Mouse (Mus musculus): ENCODE data around the gene Fam98b. TPM values are rescaled to one million over a fixed set of nuclear protein-coding genes. Genes with fewer than 3 reads are reported as not detected.

The Fam98b gene
- polyA plus RNA-seq (2012; rRNA removed): 36.8 and 47.0 TPM in 2 replicates

GRCm38 (mm10) chr2:117249255-117250000 is at the start of gene Fam98b:
Gene Fam98b, plus strand, starts transcription at chr2:117249739.
- peak; percentile 97 for DNase-seq (ENCODE audit: low read depth)
- TF ChIP-seq CTCF (IDR thresholded peaks at IDR 0.05; ENCODE audit: borderline replicate concordance, extremely low read depth, insufficient read depth, insufficient read length) (peak; percentile 65; the same call in 1 of the 2 replicates), POLR2A (IDR thresholded peaks at IDR 0.05; ENCODE audit: borderline replicate concordance, extremely low read depth, insufficient read depth, insufficient read length, poor library complexity, severe bottlenecking) (peak; percentile 59; the same call in 1 of the 2 replicates)

- no peak for TF ChIP-seq POLR2A (IDR thresholded peaks at IDR 0.05; ENCODE audit: borderline replicate concordance, extremely low read depth, insufficient read depth, insufficient read length, poor library complexity, severe bottlenecking)
- TF ChIP-seq CTCF (IDR thresholded peaks at IDR 0.05; ENCODE audit: borderline replicate concordance, extremely low read depth, insufficient read depth, insufficient read length): no peak
- DNase-seq (ENCODE audit: low read depth): peak; percentile 62
Measured at GRCm38 (mm10) chr2:117200869-117201338, 48.6 kb upstream of the Fam98b start.

GRCm38 (mm10) chr2:117203350-117203749 is 46.2 kb upstream of the Fam98b start:
- TF ChIP-seq POLR2A (IDR thresholded peaks at IDR 0.05; ENCODE audit: borderline replicate concordance, extremely low read depth, insufficient read depth, insufficient read length, poor library complexity, severe bottlenecking) (no peak), CTCF (IDR thresholded peaks at IDR 0.05; ENCODE audit: borderline replicate concordance, extremely low read depth, insufficient read depth, insufficient read length) (no peak)

GRCm38 (mm10) chr2:117204534-117204933 is 45.0 kb upstream of the Fam98b start:
- TF ChIP-seq CTCF (IDR thresholded peaks at IDR 0.05; ENCODE audit: borderline replicate concordance, extremely low read depth, insufficient read depth, insufficient read length) (no peak), POLR2A (IDR thresholded peaks at IDR 0.05; ENCODE audit: borderline replicate concordance, extremely low read depth, insufficient read depth, insufficient read length, poor library complexity, severe bottlenecking) (no peak)
- no peak for DNase-seq (ENCODE audit: low read depth)

More at GRCm38 (mm10) chr2:117203350-117203749, 46.2 kb upstream of the Fam98b start:
- DNase-seq (ENCODE audit: low read depth): no peak

- TF ChIP-seq POLR2A (IDR thresholded peaks at IDR 0.05; ENCODE audit: borderline replicate concordance, extremely low read depth, insufficient read depth, insufficient read length, poor library complexity, severe bottlenecking) (no peak), CTCF (IDR thresholded peaks at IDR 0.05; ENCODE audit: borderline replicate concordance, extremely low read depth, insufficient read depth, insufficient read length) (no peak)
- DNase-seq (ENCODE audit: low read depth): no peak
Measured at GRCm38 (mm10) chr2:117205066-117205465, 44.5 kb upstream of the Fam98b start.

- peak; percentile 91 for DNase-seq (ENCODE audit: low read depth)
- TF ChIP-seq POLR2A (IDR thresholded peaks at IDR 0.05; ENCODE audit: borderline replicate concordance, extremely low read depth, insufficient read depth, insufficient read length, poor library complexity, severe bottlenecking) (no peak), CTCF (IDR thresholded peaks at IDR 0.05; ENCODE audit: borderline replicate concordance, extremely low read depth, insufficient read depth, insufficient read length) (no peak)
Measured at GRCm38 (mm10) chr2:117210416-117211085, 39.0 kb upstream of the Fam98b start.

GRCm38 (mm10) chr2:117216152-117216551 is 33.4 kb upstream of the Fam98b start:
- no peak for DNase-seq (ENCODE audit: low read depth)

GRCm38 (mm10) chr2:117217695-117218216 is 31.8 kb upstream of the Fam98b start:
- TF ChIP-seq POLR2A (IDR thresholded peaks at IDR 0.05; ENCODE audit: borderline replicate concordance, extremely low read depth, insufficient read depth, insufficient read length, poor library complexity, severe bottlenecking) (no peak), CTCF (IDR thresholded peaks at IDR 0.05; ENCODE audit: borderline replicate concordance, extremely low read depth, insufficient read depth, insufficient read length) (no peak)
- peak; percentile 34 for DNase-seq (ENCODE audit: low read depth)

More at GRCm38 (mm10) chr2:117216152-117216551, 33.4 kb upstream of the Fam98b start:
- TF ChIP-seq CTCF (IDR thresholded peaks at IDR 0.05; ENCODE audit: borderline replicate concordance, extremely low read depth, insufficient read depth, insufficient read length): peak; percentile 26; the same call in 1 of the 2 replicates
- no peak for TF ChIP-seq POLR2A (IDR thresholded peaks at IDR 0.05; ENCODE audit: borderline replicate concordance, extremely low read depth, insufficient read depth, insufficient read length, poor library complexity, severe bottlenecking)

- DNase-seq (ENCODE audit: low read depth): no peak
- TF ChIP-seq CTCF (IDR thresholded peaks at IDR 0.05; ENCODE audit: borderline replicate concordance, extremely low read depth, insufficient read depth, insufficient read length) (no peak), POLR2A (IDR thresholded peaks at IDR 0.05; ENCODE audit: borderline replicate concordance, extremely low read depth, insufficient read depth, insufficient read length, poor library complexity, severe bottlenecking) (no peak)
Measured at GRCm38 (mm10) chr2:117219536-117219935, 30.0 kb upstream of the Fam98b start.

- no peak for TF ChIP-seq POLR2A (IDR thresholded peaks at IDR 0.05; ENCODE audit: borderline replicate concordance, extremely low read depth, insufficient read depth, insufficient read length, poor library complexity, severe bottlenecking)
- TF ChIP-seq CTCF (IDR thresholded peaks at IDR 0.05; ENCODE audit: borderline replicate concordance, extremely low read depth, insufficient read depth, insufficient read length): no peak
- DNase-seq (ENCODE audit: low read depth): no peak
Measured at GRCm38 (mm10) chr2:117222651-117223050, 26.9 kb upstream of the Fam98b start.

GRCm38 (mm10) chr2:117228601-117229125 is 20.9 kb upstream of the Fam98b start:
- TF ChIP-seq CTCF (IDR thresholded peaks at IDR 0.05; ENCODE audit: borderline replicate concordance, extremely low read depth, insufficient read depth, insufficient read length) (no peak), POLR2A (IDR thresholded peaks at IDR 0.05; ENCODE audit: borderline replicate concordance, extremely low read depth, insufficient read depth, insufficient read length, poor library complexity, severe bottlenecking) (no peak)
- peak; percentile 81 for DNase-seq (ENCODE audit: low read depth)
